Mouse (Mus musculus): Measurements from ENCODE around the gene Lpp.

GRCm38 (mm10) chr16:24482648-24483047 is 89.3 kb downstream of the Lpp start:
- TF ChIP-seq CTCF (IDR thresholded peaks at IDR 0.05; ENCODE audit: control insufficient read depth, insufficient read depth, insufficient replicate concordance, low read depth, low read length): no peak
- no peak for TF ChIP-seq POLR2A (IDR thresholded peaks at IDR 0.05; ENCODE audit: control insufficient read depth, low read depth, low read length)

Data from testis, adult 2 months (tissue).